Mouse (Mus musculus) heart, postnatal 0 days (tissue): Measurements from ENCODE around the gene Spsb3.

ENCODE experiments used
- CTCF ChIP-seq: IDR thresholded peaks from 2 replicates; pipeline ENCODE4 v1.5.1; 2016; ENCODE audit warnings: antibody characterized with exemption, control low read depth, low read depth
- EP300 ChIP-seq: IDR thresholded peaks from 2 replicates; pipeline ENCODE4 v1.6.1; 2016; ENCODE audit warnings: antibody characterized with exemption, low read depth

DNA sequence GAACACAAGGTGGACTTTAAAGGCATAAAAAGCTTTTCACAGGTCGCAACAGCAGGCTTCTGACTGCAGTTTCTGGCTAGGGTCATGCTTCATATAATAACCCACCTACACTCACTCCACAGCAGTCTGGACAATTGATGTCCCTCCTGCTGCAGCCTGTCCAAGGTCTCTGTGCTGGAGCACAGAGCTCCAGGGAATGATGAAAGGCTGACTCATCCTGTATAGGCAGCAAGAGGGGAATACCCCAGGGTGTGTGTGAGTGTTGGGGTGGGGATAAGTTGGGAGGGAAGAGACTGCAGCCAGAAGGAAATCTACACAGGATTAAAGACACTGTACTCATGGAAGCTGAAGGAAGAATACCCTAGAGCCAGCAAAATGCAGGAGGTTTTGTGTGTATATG lies 43.1 kb downstream of the Spsb3 start:
- TF ChIP-seq EP300 = no peak
- TF ChIP-seq CTCF = no peak
